Comparison of ENCODE assay signal across 21 mouse cellular contexts in genomic region chr3:98127775-98128174, GRCm38 (mm10). TPM values are rescaled to one million over a fixed set of nuclear protein-coding genes. Genes with fewer than 3 reads are reported as not detected.
"Had no signal": no experiment of that assay in that cellular context is flagged by ENCODE, and none has a peak within 500 bp of the region (broad histone marks: within the 10 kb centered on the region; RNA-seq: fewer than 3 reads in every experiment).

No protein-coding gene starts in this region.

- ATAC-seq: lung, postnatal 0 days; midbrain, embryonic 13.5 days; midbrain, embryonic 15.5 days had no signal

- H3K4me3 ChIP-seq: lung, embryonic 15.5 days; megakaryocyte, embryonic 14.5 days; midbrain, embryonic 13.5 days; midbrain, embryonic 15.5 days; neural tube, embryonic 12.5 days; stomach, embryonic 15.5 days had no signal

- H3K4me2 ChIP-seq: lung, embryonic 15.5 days; midbrain, embryonic 11.5 days; midbrain, embryonic 13.5 days; midbrain, embryonic 15.5 days; neural tube, embryonic 12.5 days; stomach, embryonic 15.5 days had no signal

- H3K9ac ChIP-seq: lung, embryonic 15.5 days; midbrain, embryonic 13.5 days; midbrain, embryonic 15.5 days; neural tube, embryonic 12.5 days; stomach, embryonic 15.5 days had no signal

- H3K27ac ChIP-seq: lung, embryonic 15.5 days; macrophage; midbrain, embryonic 13.5 days; midbrain, embryonic 15.5 days; neural tube, embryonic 12.5 days; stomach, embryonic 15.5 days; stomach, postnatal 0 days had no signal

- H3K27me3 ChIP-seq: lung, embryonic 15.5 days; megakaryocyte, embryonic 14.5 days; midbrain, embryonic 13.5 days; midbrain, embryonic 15.5 days; neural tube, embryonic 12.5 days; stomach, embryonic 15.5 days had no signal

- DNase-seq: lung, adult 2 months; lung, postnatal 14 days; lung, postnatal 36 days; right cerebral cortex, postnatal 14 days; thymus, adult 2 months; thymus, postnatal 25 days; thymus, postnatal 4 days had no signal

- H3K36me3 ChIP-seq: midbrain, embryonic 15.5 days had no signal

- H3K9me3 ChIP-seq: lung, embryonic 15.5 days; megakaryocyte, embryonic 14.5 days; midbrain, embryonic 13.5 days; midbrain, embryonic 15.5 days; neural tube, embryonic 12.5 days; stomach, embryonic 15.5 days had no signal

- H3K4me1 ChIP-seq: lung, embryonic 15.5 days; megakaryocyte, embryonic 14.5 days; midbrain, embryonic 13.5 days; midbrain, embryonic 15.5 days; neural tube, embryonic 12.5 days had no signal

RNA-seq across cellular contexts. Expression of gene Adam30, which starts 32.7 kb away (rescaled TPM):
- polyA plus RNA-seq: lung, adult 2 months; lung, embryonic 15.5 days; lung, postnatal 0 days; macrophage; midbrain, embryonic 11.5 days; midbrain, embryonic 13.5 days; midbrain, embryonic 15.5 days; midbrain, postnatal 0 days; neural tube, embryonic 12.5 days; neural tube, embryonic 14.5 days; spleen, adult 2 months; stomach, embryonic 15.5 days; stomach, postnatal 0 days; thymus, adult 2 months; urinary bladder, adult 2 months had no signal
